8 mouse cellular contexts compared by ENCODE assay signal in genomic region chr14:78731240-78731639, GRCm38 (mm10). TPM values are rescaled to one million over a fixed set of nuclear protein-coding genes. Genes with fewer than 3 reads are reported as not detected.
DNase-seq lines count a peak whose midpoint lies in the region; ATAC-seq and TF ChIP-seq lines count a peak whose summit lies in the region.

No protein-coding gene starts in this region.

- DNase-seq in CD4-positive, CD25-positive, alpha-beta regulatory T cell, adult 2 months (ENCODE audit: low read depth, low spot score) = peak; percentile 27
- peak; percentile 19 for DNase-seq in cerebellum, adult 9-11 months
- peak; percentile 92 for DNase-seq in heart, adult 11 months
- DNase-seq in kidney, adult 18-20 months = peak; percentile 48
- DNase-seq in liver, embryonic 11.5 days (ENCODE audit: low spot score) = no peak
- no peak for DNase-seq in gastrocnemius, postnatal 14 days

- intact Hi-C loops in gastrocnemius, postnatal 14 days (cut with DNase I; ENCODE audit: low total_unique reads) = no loop called here

- no peak for TF ChIP-seq POLR2A in myocyte (IDR thresholded peaks at IDR 0.05; ENCODE audit: insufficient read length, low read depth)

- H3K27me3 ChIP-seq in liver, embryonic 11.5 days (replicated peaks; ENCODE audit: control insufficient read depth, insufficient read depth, low read length) = peaks cover 39% of the 10 kb centered on the region
- no peaks in the 10 kb centered on the region for H3K27me3 ChIP-seq in myocyte (ENCODE audit: control insufficient read depth, insufficient read depth, insufficient read length)

- no peaks in the 10 kb centered on the region for H3K36me3 ChIP-seq in liver, embryonic 11.5 days (ENCODE audit: control insufficient read depth, insufficient read depth, low read length)
- no peaks in the 10 kb centered on the region for H3K36me3 ChIP-seq in myocyte (ENCODE audit: control insufficient read depth, insufficient read depth)

- WGBS in liver, embryonic 11.5 days = 15% methylated on average over 12 of the region's 12 CpGs

- H3K79me2 ChIP-seq in myocyte (ENCODE audit: control insufficient read depth, insufficient read depth) = no peaks in the 10 kb centered on the region

- peak overlapping the region; percentile 61 for H3ac ChIP-seq in myocyte (ENCODE audit: control insufficient read depth, insufficient read length)

- no peak overlapping the region for H3K9ac ChIP-seq in liver, embryonic 11.5 days (ENCODE audit: low read depth, low read length)

- H3K4me1 ChIP-seq in liver, embryonic 11.5 days (replicated peaks; ENCODE audit: control insufficient read depth, insufficient read depth, low read length) = peaks cover 3% of the 10 kb centered on the region; the same call in 1 of the 2 replicates

- H3K4me3 ChIP-seq in liver, embryonic 11.5 days (ENCODE audit: low read depth, low read length) = peak overlapping the region; percentile 72
- H3K4me3 ChIP-seq in myocyte = peak overlapping the region; percentile 43

- no peak overlapping the region for H3K27ac ChIP-seq in liver, embryonic 11.5 days (ENCODE audit: low read depth, low read length)

- no peaks in the 10 kb centered on the region for H3K9me3 ChIP-seq in liver, embryonic 11.5 days (ENCODE audit: control insufficient read depth, low read length)

- H3K4me2 ChIP-seq in liver, embryonic 11.5 days = peak overlapping the region; percentile 97
- H3K4me2 ChIP-seq in myocyte (ENCODE audit: low read depth) = peak overlapping the region; percentile 88

- ATAC-seq in CD4-positive, CD25-positive, alpha-beta regulatory T cell, adult 4 months = no peak
- ATAC-seq in liver, embryonic 11.5 days (replicated peaks; ENCODE audit: low FRiP score) = no peak

TF ChIP-seq in myocyte, 11 proteins besides CTCF, POLR2A, EP300 and RAD21:
- TF ChIP-seq TCF3 (IDR thresholded peaks at IDR 0.05; ENCODE audit: insufficient read length, low read depth) (no peak), POLR2AphosphoS2 (IDR thresholded peaks at IDR 0.05; ENCODE audit: insufficient read length, low read depth) (no peak), SRF (IDR thresholded peaks at IDR 0.05; ENCODE audit: control insufficient read depth, insufficient read length, low read depth) (no peak), REST (IDR thresholded peaks at IDR 0.05; ENCODE audit: insufficient read depth, insufficient read length) (no peak), E2F4 (IDR thresholded peaks at IDR 0.05; ENCODE audit: insufficient read depth) (no peak), TCF12 (IDR thresholded peaks at IDR 0.05; ENCODE audit: insufficient read depth, poor library complexity, severe bottlenecking) (no peak), MYOD1 (IDR thresholded peaks at IDR 0.05; ENCODE audit: control insufficient read depth in 1 of 3, insufficient read length in 2 of 3, low read depth in 2 of 3) (no peak), USF1 (IDR thresholded peaks at IDR 0.05; ENCODE audit: low read depth) (no peak), MAX (IDR thresholded peaks at IDR 0.05; ENCODE audit: low read depth) (no peak), CEBPB (IDR thresholded peaks at IDR 0.05; ENCODE audit: insufficient read depth, poor library complexity, severe bottlenecking) (no peak), MYOG (IDR thresholded peaks at IDR 0.05; ENCODE audit: control insufficient read depth in 1 of 3, insufficient read depth in 1 of 3, insufficient read length in 2 of 3, low read depth in 2 of 3) (no peak)

RNA-seq across cellular contexts. Expression of gene Dgkh, which starts 1.3 kb away (rescaled TPM):
- polyA plus RNA-seq in CD4-positive, CD25-positive, alpha-beta regulatory T cell, adult 4 months (2017; shearing (Covaris generic)) = 1 to 10 TPM; 2.6 to 3.0 TPM
- 1.1 and 1.2 TPM in 2 replicates for polyA plus RNA-seq in liver, embryonic 11.5 days (2014; fragmentation: Nextera tagmentation; extraction: Ambion mirVana)
- polyA plus RNA-seq in myocyte (2012; fragmentation: generic; extraction: Trizol) = 1.2 TPM
- 1 to 10 TPM; 5.1 to 6.1 TPM for total RNA-seq in gastrocnemius, postnatal 14 days (2021)

Comparison
In these comparisons a context has a peak if more than half of its experiments do, and no peak if none do; other contexts are left out.
1. DNase-seq: peak in CD4-positive, CD25-positive, alpha-beta regulatory T cell, adult 2 months (single experiment), cerebellum, adult 9-11 months (single experiment), heart, adult 11 months (single experiment) and kidney, adult 18-20 months (single experiment); none in liver, embryonic 11.5 days (single experiment) and gastrocnemius, postnatal 14 days (single experiment).